Mouse (Mus musculus) spleen, adult 2 months (tissue): Measurements from ENCODE around the gene Crybb3.

ENCODE experiments used
- CTCF ChIP-seq: fragments of 200-500 bp; IDR thresholded peaks from 2 replicates; pipeline ENCODE4 v1.5.1; 2011; ENCODE audit warnings: mild to moderate bottlenecking, inconsistent platforms; ENCODE audit not compliant: insufficient read depth, insufficient read length, insufficient replicate concordance; ENCODE audit errors: extremely low read depth
- POLR2A ChIP-seq: fragments of 200-500 bp; IDR thresholded peaks from 2 replicates; pipeline ENCODE4 v1.6.1; 2011; ENCODE audit warnings: low read depth, low read length, inconsistent platforms

- no peak for TF ChIP-seq CTCF
- TF ChIP-seq POLR2A = no peak
Measured at GRCm38 (mm10) chr5:113090750-113091149, 9.4 kb upstream of the Crybb3 start.
